Mouse (Mus musculus): Measurements from ENCODE around the gene Tnfsfm13.

DNA sequence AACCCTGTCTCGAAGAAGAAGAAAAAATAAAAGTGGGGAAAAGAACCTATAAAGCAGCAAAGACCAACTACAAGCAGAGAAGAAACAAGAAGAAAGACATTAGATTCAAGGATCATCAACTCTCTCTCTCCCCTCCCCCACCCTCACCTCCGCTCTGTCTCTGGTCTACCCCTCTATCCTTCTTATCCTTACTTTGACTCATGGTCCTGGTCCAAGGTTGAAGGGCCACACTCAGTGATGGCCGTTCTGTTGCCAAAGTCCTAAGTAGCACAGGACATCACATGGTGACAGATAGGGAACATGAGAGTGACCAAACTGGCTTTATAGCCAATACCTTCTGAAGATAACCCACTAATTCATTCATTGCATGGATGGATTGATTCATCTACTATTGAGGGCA lies 1.5 kb upstream of the Tnfsfm13 start:
- TF ChIP-seq CTCF (IDR thresholded peaks at IDR 0.05; ENCODE audit: insufficient read depth, low read depth, low read length) (no peak), POLR2A (IDR thresholded peaks at IDR 0.05; ENCODE audit: insufficient read depth, low read depth, low read length) (no peak)
